Mouse (Mus musculus): ENCODE results near the gene G3bp1.

DNA sequence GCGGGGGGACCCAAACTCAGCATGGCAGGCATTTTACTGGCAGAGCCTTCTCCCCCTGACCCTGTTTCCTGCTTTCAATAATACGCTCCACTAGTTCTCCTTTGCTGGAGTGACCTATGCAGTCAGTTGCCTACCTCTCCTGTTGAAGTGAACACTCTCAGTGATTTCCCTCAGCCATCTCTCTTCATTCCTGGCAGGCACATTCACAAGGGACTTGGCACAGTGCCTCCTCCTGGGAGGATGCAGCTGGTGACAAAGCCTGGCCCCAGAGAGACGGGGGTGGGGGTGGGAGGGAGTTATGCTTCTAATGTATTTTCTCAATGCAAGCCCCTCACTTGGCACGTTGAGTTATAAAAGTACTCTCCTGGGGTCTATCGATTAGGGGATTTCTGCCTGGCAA, 63.9 kb downstream of the G3bp1 start:
- TF ChIP-seq GATA2 (IDR thresholded peaks at IDR 0.05; ENCODE audit: borderline replicate concordance, low read depth, low read length) (no peak), CTCF (IDR thresholded peaks at IDR 0.05; ENCODE audit: low read depth, low read length) (no peak), GATA1 (IDR thresholded peaks at IDR 0.05; ENCODE audit: borderline replicate concordance, low read length) (no peak)
